Mouse (Mus musculus): ENCODE results near the gene Fth1. TPM values are rescaled to one million over a fixed set of nuclear protein-coding genes. Genes with fewer than 3 reads are reported as not detected.

Gene Fth1
- total RNA-seq, 1 experiment from 2014 or later: 2,505 TPM

DNA sequence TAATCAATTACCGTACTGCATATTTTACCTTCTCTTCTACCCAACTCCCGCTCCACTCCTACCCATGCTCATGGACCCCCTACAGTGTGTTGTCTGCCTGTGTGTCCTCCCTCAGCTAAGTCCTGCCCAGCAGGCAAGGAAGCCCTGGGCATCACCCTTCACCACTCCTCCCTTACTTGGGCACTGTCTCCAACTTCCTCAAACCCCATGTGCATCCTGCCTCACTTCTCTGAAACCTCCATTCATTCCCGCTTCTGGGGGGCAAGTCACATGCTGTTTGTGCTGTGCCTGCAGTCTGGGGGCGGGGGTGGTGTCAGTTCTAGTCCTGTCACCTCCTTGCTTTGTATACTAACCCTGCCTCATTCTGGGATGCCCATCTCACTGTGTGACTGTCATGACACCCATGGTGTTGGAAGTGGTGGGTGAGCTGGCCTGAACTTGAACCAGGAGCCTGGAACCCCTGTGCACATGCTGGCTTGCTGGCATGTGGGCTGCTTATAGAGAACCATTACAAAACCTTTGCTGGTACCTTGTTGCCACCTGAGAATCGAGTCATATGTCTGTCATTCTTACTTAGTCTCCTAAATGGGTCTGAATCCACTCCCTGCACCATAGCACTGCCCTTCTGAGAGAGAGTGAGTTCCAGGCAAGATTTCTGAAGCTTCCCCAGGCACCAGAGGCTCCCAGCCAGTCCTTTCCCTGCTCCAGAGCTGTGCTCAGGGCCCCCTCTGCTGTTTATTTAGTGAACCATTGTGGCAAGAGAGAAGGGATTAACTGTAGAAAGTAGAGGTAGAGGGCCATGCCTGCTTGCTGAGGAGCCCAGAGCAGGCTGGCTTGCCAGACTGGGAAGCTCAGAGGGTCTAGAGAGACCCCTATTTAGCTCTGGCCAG is 42.3 kb downstream of the Fth1 start:
- no peak for DNase-seq

DNA sequence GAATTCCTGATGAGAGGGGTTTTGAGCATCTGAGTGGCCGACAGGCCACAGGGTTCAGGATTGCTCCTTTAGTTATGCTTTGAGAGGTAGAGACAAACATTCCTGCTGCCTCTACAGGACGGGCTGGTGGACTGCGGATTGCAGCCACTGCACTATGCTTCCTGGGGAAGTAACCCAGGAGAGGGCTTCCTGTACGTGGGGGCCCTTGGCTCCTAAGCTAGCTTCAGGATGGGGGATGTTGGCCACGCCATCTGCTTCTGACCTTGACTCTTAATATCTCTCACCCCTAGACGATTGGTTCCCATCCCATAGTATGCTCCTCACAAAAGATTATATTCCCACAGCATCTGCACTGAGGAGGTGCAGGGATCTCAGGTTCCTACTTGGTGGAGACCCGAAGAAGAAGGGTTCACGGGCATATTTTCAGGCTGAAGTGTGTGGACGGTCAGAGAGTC is 42.9 kb downstream of the Fth1 start:
- no peak for DNase-seq

DNA sequence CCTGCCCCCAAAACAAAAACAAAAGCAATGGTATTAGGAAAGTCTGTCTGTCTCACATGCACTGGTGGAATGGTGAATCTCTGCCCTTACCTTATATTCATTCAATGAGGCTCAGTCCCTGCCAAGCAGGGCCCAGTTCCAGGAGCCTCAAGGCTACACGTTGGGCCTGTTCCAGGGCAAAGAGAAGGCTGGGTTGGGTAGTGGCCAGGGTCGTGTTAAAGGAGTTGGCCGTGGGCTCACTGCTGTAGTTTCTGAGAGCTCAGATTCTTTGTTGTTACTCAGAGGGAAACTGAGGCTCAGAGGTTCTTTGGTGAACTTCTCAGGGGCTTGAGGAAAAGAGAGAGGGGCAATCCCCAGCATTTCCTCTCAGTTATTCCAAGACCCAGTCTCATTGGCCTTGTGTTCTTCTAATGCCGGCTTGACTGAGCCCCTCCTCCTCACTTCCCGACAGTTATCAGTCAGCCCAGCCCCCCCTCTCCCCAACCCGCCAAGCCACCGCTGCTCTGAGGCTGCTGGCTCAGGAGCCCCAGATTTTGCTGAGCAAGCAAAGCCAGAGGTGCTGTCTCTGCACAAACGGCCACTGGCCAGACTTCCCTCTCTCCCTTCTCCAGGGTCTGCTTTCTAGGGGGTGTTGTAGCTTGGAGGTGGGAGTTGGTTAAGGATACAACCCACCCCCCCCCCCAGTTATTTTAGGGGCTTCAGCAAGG is 44.9 kb downstream of the Fth1 start:
- peak; percentile 87 for DNase-seq

DNA sequence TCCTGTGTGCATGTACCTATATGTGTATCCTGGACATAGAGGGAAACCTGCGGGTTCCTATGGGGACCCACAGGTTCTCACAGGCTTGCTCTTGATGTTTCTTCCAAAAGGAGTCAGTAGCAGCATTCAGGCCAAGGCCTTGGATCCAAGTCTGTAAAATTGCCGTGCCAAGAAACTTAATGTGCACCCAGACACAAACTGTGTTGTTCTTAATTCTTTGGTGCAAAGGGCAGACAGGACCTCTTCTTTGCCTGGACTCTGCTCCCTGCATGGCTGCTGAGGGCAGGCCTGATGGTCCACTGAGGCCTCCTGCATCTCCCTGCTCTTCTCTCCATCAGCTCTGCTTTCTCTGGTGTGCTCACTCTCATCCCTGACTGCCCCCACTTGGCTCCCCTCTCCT is 49.3 kb downstream of the Fth1 start:
- DNase-seq: no peak

DNA sequence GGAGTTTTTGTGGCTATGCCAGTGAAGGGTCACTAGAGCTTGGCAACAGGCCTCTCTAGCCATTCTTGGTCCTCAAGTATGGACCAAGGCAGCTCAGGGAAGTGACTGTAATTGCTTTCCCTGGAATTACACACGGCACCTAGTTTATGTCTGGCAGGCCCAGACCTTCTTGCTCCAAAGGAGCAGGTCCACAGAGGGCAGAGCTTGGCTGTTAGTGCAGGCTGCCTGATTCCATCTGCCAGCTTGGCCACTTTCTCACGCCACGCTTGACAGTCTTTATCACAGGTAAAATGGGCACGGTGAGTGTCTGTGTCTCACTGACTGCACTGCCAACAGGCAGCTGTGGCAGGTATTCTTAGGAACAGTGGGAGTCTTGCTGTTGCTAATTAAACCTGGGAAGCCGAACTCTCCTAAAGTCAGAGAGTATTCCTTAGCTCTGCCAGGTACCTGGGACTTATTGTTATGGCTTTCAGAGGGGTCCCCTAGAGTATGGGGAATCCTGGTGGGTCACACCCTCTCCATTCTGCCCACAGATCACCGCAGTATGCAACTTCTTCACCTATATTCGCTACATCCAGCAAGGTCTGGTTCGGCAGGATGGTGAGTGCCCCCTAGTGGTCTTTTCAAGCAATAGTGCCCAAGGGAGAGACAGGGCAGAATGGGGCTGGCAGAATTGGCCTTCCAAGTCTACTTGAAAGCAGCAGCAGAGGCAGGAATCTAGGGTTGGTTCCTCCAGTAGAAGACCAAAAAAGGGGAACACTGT is 53.0 kb downstream of the Fth1 start:
- peak; percentile 54 for DNase-seq

DNA sequence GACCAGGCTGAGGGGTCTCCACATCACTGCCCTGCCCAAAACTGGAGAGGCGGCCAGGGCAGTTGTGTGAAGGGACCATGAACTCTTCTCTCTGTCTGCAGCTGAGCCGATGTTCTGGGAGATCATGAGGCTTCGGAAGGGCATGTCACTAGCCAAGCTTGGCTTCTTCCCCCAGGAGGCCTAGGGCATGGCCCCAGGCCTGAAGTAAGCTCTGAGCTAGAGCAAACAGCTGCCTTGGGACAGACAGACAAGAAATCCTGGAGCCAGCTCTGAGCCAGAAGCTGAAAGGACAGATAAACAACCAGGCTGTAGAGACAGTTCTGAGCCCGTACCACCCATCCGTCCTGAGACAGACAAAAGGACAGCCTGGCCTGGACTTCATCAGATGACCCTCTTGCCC is 54.0 kb downstream of the Fth1 start:
- DNase-seq: no peak

Other genes with a start within 250 kb of the Fth1 start
- not detected in 2 replicates for gene Scgb2a2, start 133.0 kb upstream of the Fth1 start, total RNA-seq (2021)
- 28.3 and 32.4 TPM in 2 replicates for gene Incenp, start 81.0 kb upstream of the Fth1 start, total RNA-seq (2021)
- gene Best1, start 21.0 kb downstream of the Fth1 start, total RNA-seq (2021): 0.97 TPM in 1 of 2 replicates, not detected in the other
- gene Rab3il1, start 21.1 kb downstream of the Fth1 start, total RNA-seq (2021): 3.5 and 5.8 TPM in 2 replicates
- gene Fads3, start 61.0 kb downstream of the Fth1 start, total RNA-seq (2021): 9.5 and 15.1 TPM in 2 replicates
- 1,800 and 1,888 TPM in 2 replicates for gene Fads2, start 121.1 kb downstream of the Fth1 start, total RNA-seq (2021)
- gene Fads1, start 202.3 kb downstream of the Fth1 start, total RNA-seq (2021): 931 and 942 TPM in 2 replicates
- 141 and 171 TPM in 2 replicates for gene Tmem258, start 223.4 kb downstream of the Fth1 start, total RNA-seq (2021)
- 16.9 and 17.9 TPM in 2 replicates for gene Fen1, start 223.6 kb downstream of the Fth1 start, total RNA-seq (2021)